Mouse (Mus musculus) embryonic facial prominence, embryonic 13.5 days (tissue): ENCODE measurements at regions not wholly inside any gene's neighbourhood (a gene's known extent, or its start where the extent isn't known, plus 50 kb on each side); places are given as distances from the start of the nearest gene placed in this dataset.

Source experiments
- ATAC-seq: fragments of 200-750 bp; cut with Nextera tagmentation; 2 replicates; pipeline ENCODE4 v1.8.0; 2017; ENCODE audit warnings: low read depth; ENCODE audit not compliant: insufficient number of reproducible peaks, insufficient read depth, low FRiP score, low TSS enrichment
- H3K27ac ChIP-seq: fragments of 300-500 bp; sonication (generic); 2 replicates; pipeline ENCODE4 v1.5.1; 2015; ENCODE audit warnings: moderate library complexity, mild to moderate bottlenecking, inconsistent platforms
- H3K27me3 ChIP-seq: fragments of 300-500 bp; sonication (generic); 2 replicates; pipeline ENCODE4 v1.6.1; 2015; ENCODE audit warnings: mild to moderate bottlenecking, inconsistent platforms
- H3K36me3 ChIP-seq: fragments of 300-500 bp; sonication (generic); 2 replicates; pipeline ENCODE4 v1.6.1; 2015; ENCODE audit warnings: mild to moderate bottlenecking, inconsistent platforms
- H3K4me1 ChIP-seq: fragments of 300-500 bp; sonication (generic); 2 replicates; pipeline ENCODE4 v1.6.1; 2015; ENCODE audit warnings: inconsistent platforms
- H3K4me2 ChIP-seq: fragments of 300-500 bp; sonication (generic); 2 replicates; pipeline ENCODE4 v1.6.1; 2015; ENCODE audit warnings: moderate library complexity, mild to moderate bottlenecking, inconsistent platforms
- H3K4me3 ChIP-seq: fragments of 300-500 bp; sonication (generic); 2 replicates; pipeline ENCODE4 v1.5.1; 2015; ENCODE audit warnings: mild to moderate bottlenecking, inconsistent platforms
- H3K9ac ChIP-seq: fragments of 300-500 bp; sonication (generic); 2 replicates; pipeline ENCODE4 v1.6.1; 2015; ENCODE audit warnings: mild to moderate bottlenecking, inconsistent platforms
- H3K9me3 ChIP-seq: fragments of 300-500 bp; sonication (generic); 2 replicates; pipeline ENCODE4 v1.6.1; 2016; ENCODE audit warnings: inconsistent platforms
- WGBS: fragments of 180-500 bp; shearing (Covaris S2); methylation state at CpG from one replicate; pipeline ENCODE4 v1.1.7; 2015; ENCODE audit warnings: mixed read lengths; 5-methylcytosine and 5-hydroxymethylcytosine counted together

GRCm38 (mm10) chr13:82187196-82187595, 404.3 kb downstream of the Cetn3 start:
- Histone ChIP-seq H3K27ac (no peak overlapping the region), H3K9me3 (no peaks in the 10 kb centered on the region), H3K4me3 (no peak overlapping the region), H3K9ac (no peak overlapping the region), H3K27me3 (no peaks in the 10 kb centered on the region), H3K4me2 (no peak overlapping the region), H3K36me3 (no peaks in the 10 kb centered on the region), H3K4me1 (no peaks in the 10 kb centered on the region)
- no peak for ATAC-seq

GRCm38 (mm10) chr13:82200739-82201138, 417.9 kb downstream of the Cetn3 start:
- H3K9me3 ChIP-seq: no peaks in the 10 kb centered on the region
- 91% methylated on average over 1 of the region's 1 CpGs for WGBS
- no peak overlapping the region for H3K4me3 ChIP-seq
- no peak for ATAC-seq
- no peaks in the 10 kb centered on the region for H3K4me1 ChIP-seq
- no peaks in the 10 kb centered on the region for H3K36me3 ChIP-seq
- H3K4me2 ChIP-seq: no peak overlapping the region
- no peak overlapping the region for H3K27ac ChIP-seq
- H3K9ac ChIP-seq: no peak overlapping the region
- H3K27me3 ChIP-seq: no peaks in the 10 kb centered on the region

- Histone ChIP-seq H3K9me3 (no peaks in the 10 kb centered on the region), H3K27me3 (no peaks in the 10 kb centered on the region), H3K27ac (no peak overlapping the region), H3K36me3 (no peaks in the 10 kb centered on the region), H3K4me2 (no peak overlapping the region), H3K4me3 (no peak overlapping the region), H3K4me1 (no peaks in the 10 kb centered on the region), H3K9ac (no peak overlapping the region)
- ATAC-seq: no peak
Observed at GRCm38 (mm10) chr13:82225430-82225829, 442.6 kb downstream of the Cetn3 start.

- 0 out of 2 replicates have a peak, but pooled peaks cover 5% of the 10 kb centered on the region for H3K9me3 ChIP-seq
- no peaks in the 10 kb centered on the region for H3K4me1 ChIP-seq
- WGBS: 85% methylated on average over 2 of the region's 2 CpGs
Observed at GRCm38 (mm10) chr13:82233901-82234300, 451.0 kb downstream of the Cetn3 start.

GRCm38 (mm10) chr13:82246231-82246630, 463.4 kb downstream of the Cetn3 start:
- H3K27ac ChIP-seq: no peak overlapping the region
- no peaks in the 10 kb centered on the region for H3K9me3 ChIP-seq
- no peaks in the 10 kb centered on the region for H3K36me3 ChIP-seq
- 69% methylated on average over 1 of the region's 1 CpGs for WGBS
- no peak for ATAC-seq
- no peak overlapping the region for H3K4me3 ChIP-seq
- H3K4me2 ChIP-seq: no peak overlapping the region
- H3K9ac ChIP-seq: no peak overlapping the region
- H3K27me3 ChIP-seq: no peaks in the 10 kb centered on the region
- H3K4me1 ChIP-seq: no peaks in the 10 kb centered on the region

More at GRCm38 (mm10) chr13:82233901-82234300, 451.0 kb downstream of the Cetn3 start:
- ATAC-seq: no peak
- no peaks in the 10 kb centered on the region for H3K36me3 ChIP-seq
- H3K27ac ChIP-seq: no peak overlapping the region
- H3K4me2 ChIP-seq: no peak overlapping the region
- no peak overlapping the region for H3K9ac ChIP-seq
- H3K27me3 ChIP-seq: no peaks in the 10 kb centered on the region
- no peak overlapping the region for H3K4me3 ChIP-seq

- Histone ChIP-seq H3K4me2 (no peak overlapping the region), H3K36me3 (no peaks in the 10 kb centered on the region), H3K27me3 (no peaks in the 10 kb centered on the region), H3K27ac (no peak overlapping the region; the same call in 1 of the 2 replicates), H3K4me3 (no peak overlapping the region), H3K9ac (no peak overlapping the region), H3K4me1 (no peaks in the 10 kb centered on the region), H3K9me3 (no peaks in the 10 kb centered on the region)
- no peak for ATAC-seq
- WGBS: 88% methylated on average over 6 of the region's 6 CpGs
Observed at GRCm38 (mm10) chr13:82250361-82250760, 467.5 kb downstream of the Cetn3 start.

GRCm38 (mm10) chr13:82258491-82258935, 475.6 kb downstream of the Cetn3 start:
- no peak for ATAC-seq

GRCm38 (mm10) chr13:82264236-82264635, 481.4 kb downstream of the Cetn3 start:
- no peaks in the 10 kb centered on the region for H3K36me3 ChIP-seq
- H3K27me3 ChIP-seq: no peaks in the 10 kb centered on the region
- H3K4me3 ChIP-seq: no peak overlapping the region
- no peak overlapping the region for H3K27ac ChIP-seq
- no peak overlapping the region for H3K4me2 ChIP-seq
- no peak for ATAC-seq
- peaks cover 7% of the 10 kb centered on the region for H3K4me1 ChIP-seq
- H3K9me3 ChIP-seq: no peaks in the 10 kb centered on the region
- H3K9ac ChIP-seq: no peak overlapping the region
- WGBS: 27% methylated on average over 2 of the region's 2 CpGs

More at GRCm38 (mm10) chr13:82258491-82258935, 475.6 kb downstream of the Cetn3 start:
- H3K9me3 ChIP-seq: no peaks in the 10 kb centered on the region
- no peaks in the 10 kb centered on the region for H3K36me3 ChIP-seq
- WGBS: 71% methylated on average over 1 of the region's 1 CpGs
- no peaks in the 10 kb centered on the region for H3K4me1 ChIP-seq
- H3K4me2 ChIP-seq: no peak overlapping the region
- no peaks in the 10 kb centered on the region for H3K27me3 ChIP-seq
- no peak overlapping the region for H3K27ac ChIP-seq
- H3K4me3 ChIP-seq: no peak overlapping the region
- no peak overlapping the region for H3K9ac ChIP-seq

GRCm38 (mm10) chr13:82265170-82265569, 482.3 kb downstream of the Cetn3 start:
- H3K4me2 ChIP-seq: no peak overlapping the region
- H3K4me1 ChIP-seq: peaks cover 7% of the 10 kb centered on the region
- WGBS: 32% methylated on average over 3 of the region's 3 CpGs
- ATAC-seq: no peak
- no peaks in the 10 kb centered on the region for H3K27me3 ChIP-seq
- H3K4me3 ChIP-seq: no peak overlapping the region
- no peak overlapping the region for H3K27ac ChIP-seq
- no peaks in the 10 kb centered on the region for H3K36me3 ChIP-seq
- no peak overlapping the region for H3K9ac ChIP-seq
- H3K9me3 ChIP-seq: no peaks in the 10 kb centered on the region

GRCm38 (mm10) chr13:82265736-82266135, 482.9 kb downstream of the Cetn3 start:
- H3K4me1 ChIP-seq: peaks cover 7% of the 10 kb centered on the region
- no peaks in the 10 kb centered on the region for H3K9me3 ChIP-seq
- ATAC-seq: no peak
- no peaks in the 10 kb centered on the region for H3K27me3 ChIP-seq
- H3K27ac ChIP-seq: no peak overlapping the region
- 70% methylated on average over 2 of the region's 2 CpGs for WGBS
- H3K4me3 ChIP-seq: no peak overlapping the region
- H3K36me3 ChIP-seq: no peaks in the 10 kb centered on the region
- no peak overlapping the region for H3K9ac ChIP-seq
- H3K4me2 ChIP-seq: no peak overlapping the region

GRCm38 (mm10) chr13:82274733-82275132, 491.9 kb downstream of the Cetn3 start:
- no peak overlapping the region for H3K27ac ChIP-seq
- no peak overlapping the region for H3K4me3 ChIP-seq
- ATAC-seq: no peak
- no peaks in the 10 kb centered on the region for H3K36me3 ChIP-seq
- H3K4me1 ChIP-seq: no peaks in the 10 kb centered on the region
- H3K9me3 ChIP-seq: no peaks in the 10 kb centered on the region
- H3K4me2 ChIP-seq: no peak overlapping the region
- WGBS: 74% methylated on average over 3 of the region's 3 CpGs
- no peaks in the 10 kb centered on the region for H3K27me3 ChIP-seq
- H3K9ac ChIP-seq: no peak overlapping the region

- WGBS: 79% methylated on average over 3 of the region's 3 CpGs
- no peak for ATAC-seq
- Histone ChIP-seq H3K4me1 (no peaks in the 10 kb centered on the region), H3K9ac (no peak overlapping the region), H3K9me3 (no peaks in the 10 kb centered on the region), H3K27ac (no peak overlapping the region), H3K4me2 (no peak overlapping the region), H3K36me3 (no peaks in the 10 kb centered on the region), H3K27me3 (no peaks in the 10 kb centered on the region), H3K4me3 (no peak overlapping the region)
Observed at GRCm38 (mm10) chr13:82276001-82276400, 493.1 kb downstream of the Cetn3 start.

- H3K9me3 ChIP-seq: no peaks in the 10 kb centered on the region
- no peak overlapping the region for H3K9ac ChIP-seq
- H3K4me2 ChIP-seq: no peak overlapping the region
- ATAC-seq: no peak
- 57% methylated on average over 4 of the region's 4 CpGs for WGBS
- H3K4me3 ChIP-seq: no peak overlapping the region
- no peak overlapping the region for H3K27ac ChIP-seq
- H3K27me3 ChIP-seq: no peaks in the 10 kb centered on the region
- H3K4me1 ChIP-seq: no peaks in the 10 kb centered on the region
- no peaks in the 10 kb centered on the region for H3K36me3 ChIP-seq
Observed at GRCm38 (mm10) chr13:82280744-82281143, 497.9 kb downstream of the Cetn3 start.
